Mouse (Mus musculus): ENCODE data around the gene Unc5b. TPM values are rescaled to one million over a fixed set of nuclear protein-coding genes. Genes with fewer than 3 reads are reported as not detected.
"Not testable (repeated sequence)": the region's sequence is repeated elsewhere in the genome, so short reads cannot be mapped to it uniquely, and the experiment has no call there.

The Unc5b gene
- polyA plus RNA-seq, 1 experiment from 2014 or later, result 2.6 TPM

- Histone ChIP-seq H3K27ac (ENCODE audit: low read depth, low read length) (no peak overlapping the region), H3K4me3 (ENCODE audit: low read depth, low read length) (no peak overlapping the region), H3K9ac (ENCODE audit: low read depth, low read length) (no peak overlapping the region), H3K4me2 (replicated peaks; ENCODE audit: low read depth) (no peak overlapping the region), H3K9me3 (ENCODE audit: control insufficient read depth) (no peaks in the 10 kb centered on the region), H3K4me1 (replicated peaks; ENCODE audit: control insufficient read depth, insufficient read depth, low read length) (no peaks in the 10 kb centered on the region), H3K36me3 (ENCODE audit: control insufficient read depth, insufficient read depth) (peaks cover 15% of the 10 kb centered on the region; the same call in 1 of the 2 replicates), H3K27me3 (replicated peaks; ENCODE audit: control insufficient read depth, insufficient read depth, low read length) (no peaks in the 10 kb centered on the region)
- WGBS, result 89% methylated on average over 2 of the region's 2 CpGs
- no peak for ATAC-seq
- TF ChIP-seq CTCF (IDR thresholded peaks at IDR 0.05; ENCODE audit: low read depth), result no peak
Observed at GRCm38 (mm10) chr10:60746512-60746911, 84.9 kb downstream of the Unc5b start.

- H3K27me3 ChIP-seq (replicated peaks; ENCODE audit: control insufficient read depth, insufficient read depth, low read length), result no peaks in the 10 kb centered on the region
- TF ChIP-seq CTCF (IDR thresholded peaks at IDR 0.05; ENCODE audit: low read depth), result no peak
- ATAC-seq, result no peak
- H3K27ac ChIP-seq (ENCODE audit: low read depth, low read length), result no peak overlapping the region
- no peak overlapping the region for H3K4me2 ChIP-seq (replicated peaks; ENCODE audit: low read depth)
- no peak overlapping the region for H3K9ac ChIP-seq (ENCODE audit: low read depth, low read length)
- 92% methylated on average over 14 of the region's 14 CpGs for WGBS
- peaks cover 12% of the 10 kb centered on the region; the same call in 1 of the 2 replicates for H3K36me3 ChIP-seq (ENCODE audit: control insufficient read depth, insufficient read depth)
- no peaks in the 10 kb centered on the region for H3K9me3 ChIP-seq (ENCODE audit: control insufficient read depth)
- no peak overlapping the region for H3K4me3 ChIP-seq (ENCODE audit: low read depth, low read length)
- H3K4me1 ChIP-seq (replicated peaks; ENCODE audit: control insufficient read depth, insufficient read depth, low read length), result no peaks in the 10 kb centered on the region
Observed at GRCm38 (mm10) chr10:60744543-60745290, 86.7 kb downstream of the Unc5b start.

GRCm38 (mm10) chr10:60743681-60744080 lies 87.7 kb downstream of the Unc5b start:
- Histone ChIP-seq H3K4me1 (replicated peaks; ENCODE audit: control insufficient read depth, insufficient read depth, low read length) (no peaks in the 10 kb centered on the region), H3K4me3 (ENCODE audit: low read depth, low read length) (no peak overlapping the region), H3K4me2 (replicated peaks; ENCODE audit: low read depth) (no peak overlapping the region), H3K9me3 (ENCODE audit: control insufficient read depth) (no peaks in the 10 kb centered on the region), H3K27me3 (replicated peaks; ENCODE audit: control insufficient read depth, insufficient read depth, low read length) (no peaks in the 10 kb centered on the region), H3K36me3 (ENCODE audit: control insufficient read depth, insufficient read depth) (0 out of 2 replicates have a peak, but pooled peaks cover 8% of the 10 kb centered on the region), H3K9ac (ENCODE audit: low read depth, low read length) (no peak overlapping the region), H3K27ac (ENCODE audit: low read depth, low read length) (no peak overlapping the region)
- ATAC-seq, result no peak
- 75% methylated on average over 9 of the region's 9 CpGs for WGBS
- TF ChIP-seq CTCF (IDR thresholded peaks at IDR 0.05; ENCODE audit: low read depth), result no peak

- 83% methylated on average over 6 of the region's 6 CpGs for WGBS
- no peak for TF ChIP-seq CTCF (IDR thresholded peaks at IDR 0.05; ENCODE audit: low read depth)
Observed at GRCm38 (mm10) chr10:60742942-60743341, 88.4 kb downstream of the Unc5b start.

GRCm38 (mm10) chr10:60742296-60742695 lies 89.1 kb downstream of the Unc5b start:
- not testable (repeated sequence) for H3K27ac ChIP-seq (ENCODE audit: low read depth, low read length); H3K27me3 ChIP-seq (replicated peaks; ENCODE audit: control insufficient read depth, insufficient read depth, low read length); H3K9me3 ChIP-seq (ENCODE audit: control insufficient read depth); ATAC-seq; H3K4me1 ChIP-seq (replicated peaks; ENCODE audit: control insufficient read depth, insufficient read depth, low read length); H3K4me2 ChIP-seq (replicated peaks; ENCODE audit: low read depth); H3K4me3 ChIP-seq (ENCODE audit: low read depth, low read length); H3K9ac ChIP-seq (ENCODE audit: low read depth, low read length); H3K36me3 ChIP-seq (ENCODE audit: control insufficient read depth, insufficient read depth)
- WGBS, result 84% methylated on average over 1 of the region's 1 CpGs

More at GRCm38 (mm10) chr10:60742942-60743341, 88.4 kb downstream of the Unc5b start:
- Histone ChIP-seq H3K27me3 (replicated peaks; ENCODE audit: control insufficient read depth, insufficient read depth, low read length) (no peaks in the 10 kb centered on the region), H3K4me3 (ENCODE audit: low read depth, low read length) (no peak overlapping the region), H3K9me3 (ENCODE audit: control insufficient read depth) (no peaks in the 10 kb centered on the region), H3K9ac (ENCODE audit: low read depth, low read length) (no peak overlapping the region), H3K36me3 (ENCODE audit: control insufficient read depth, insufficient read depth) (0 out of 2 replicates have a peak, but pooled peaks cover 6% of the 10 kb centered on the region), H3K4me2 (replicated peaks; ENCODE audit: low read depth) (no peak overlapping the region), H3K27ac (ENCODE audit: low read depth, low read length) (no peak overlapping the region), H3K4me1 (replicated peaks; ENCODE audit: control insufficient read depth, insufficient read depth, low read length) (no peaks in the 10 kb centered on the region)
- no peak for ATAC-seq

GRCm38 (mm10) chr10:60741435-60741834 lies 89.9 kb downstream of the Unc5b start:
- Histone ChIP-seq H3K27ac (ENCODE audit: low read depth, low read length) (no peak overlapping the region), H3K9me3 (ENCODE audit: control insufficient read depth) (no peaks in the 10 kb centered on the region), H3K36me3 (ENCODE audit: control insufficient read depth, insufficient read depth) (peaks cover 12% of the 10 kb centered on the region; the same call in 1 of the 2 replicates), H3K4me2 (replicated peaks; ENCODE audit: low read depth) (no peak overlapping the region), H3K27me3 (replicated peaks; ENCODE audit: control insufficient read depth, insufficient read depth, low read length) (no peaks in the 10 kb centered on the region), H3K4me3 (ENCODE audit: low read depth, low read length) (no peak overlapping the region), H3K4me1 (replicated peaks; ENCODE audit: control insufficient read depth, insufficient read depth, low read length) (no peaks in the 10 kb centered on the region), H3K9ac (ENCODE audit: low read depth, low read length) (no peak overlapping the region)
- ATAC-seq, result no peak
- TF ChIP-seq CTCF (IDR thresholded peaks at IDR 0.05; ENCODE audit: low read depth), result no peak
- WGBS, result 85% methylated on average over 7 of the region's 7 CpGs

All from intestine, postnatal 0 days (tissue).